Mouse (Mus musculus) heart, embryonic 14.5 days (tissue): ENCODE data around the gene Capn10. TPM values are rescaled to one million over a fixed set of nuclear protein-coding genes. Genes with fewer than 3 reads are reported as not detected.

Experiments
- ATAC-seq: fragments of 200-750 bp; cut with Nextera tagmentation; 2 replicates; pipeline ENCODE4 v1.8.0; 2017; ENCODE audit warnings: low read depth, moderate TSS enrichment; ENCODE audit not compliant: insufficient number of reproducible peaks, insufficient read depth, low FRiP score
- H3K27ac ChIP-seq, 2 experiments: fragments of 200-500 bp in 1 of 2; fragments of 300-500 bp in 1 of 2; sonication (generic) in 1 of 2; replicated peaks in 1 of 2; 2 replicates each; pipeline ENCODE4 v1.5.1; 2012 to 2014; ENCODE audit warnings: low read depth in 2 of 2, low read length in 2 of 2, control low read depth in 1 of 2, mild to moderate bottlenecking in 1 of 2, mixed read lengths in 1 of 2; ENCODE audit not compliant: control insufficient read depth in 1 of 2, insufficient read depth in 1 of 2
- H3K27me3 ChIP-seq: fragments of 300-500 bp; sonication (generic); 2 replicates; pipeline ENCODE4 v1.6.1; 2014; ENCODE audit warnings: mild to moderate bottlenecking, low read length, control low read depth; ENCODE audit not compliant: control insufficient read depth, insufficient read depth
- H3K36me3 ChIP-seq: fragments of 300-500 bp; sonication (generic); 2 replicates; pipeline ENCODE4 v1.6.1; 2014; ENCODE audit warnings: mild to moderate bottlenecking, control low read depth, low read length, mixed read lengths; ENCODE audit not compliant: control insufficient read depth, insufficient read depth
- H3K4me1 ChIP-seq, 2 experiments: fragments of 200-500 bp in 1 of 2; fragments of 300-500 bp in 1 of 2; sonication (generic) in 1 of 2; 2 replicates each; pipeline ENCODE4 v1.6.1; 2012 to 2014; ENCODE audit warnings: low read length in 2 of 2, control low read depth in 1 of 2, mixed read lengths in 1 of 2; ENCODE audit not compliant: control insufficient read depth in 2 of 2, insufficient read depth in 2 of 2
- H3K4me2 ChIP-seq: fragments of 300-500 bp; sonication (generic); 2 replicates; pipeline ENCODE4 v1.6.1; 2014; ENCODE audit warnings: mild to moderate bottlenecking, low read length
- H3K4me3 ChIP-seq, 2 experiments: fragments of 200-500 bp in 1 of 2; fragments of 300-500 bp in 1 of 2; sonication (generic) in 1 of 2; 2 replicates each; pipeline ENCODE4 v1.5.1; 2012 to 2014; ENCODE audit warnings: low read length in 2 of 2, mild to moderate bottlenecking in 2 of 2, control low read depth in 1 of 2, low read depth in 1 of 2, moderate library complexity in 1 of 2; ENCODE audit not compliant: control insufficient read depth in 1 of 2, insufficient read depth in 1 of 2
- H3K9ac ChIP-seq: fragments of 300-500 bp; sonication (generic); 2 replicates; pipeline ENCODE4 v1.6.1; 2014; ENCODE audit warnings: mild to moderate bottlenecking, low read length
- H3K9me3 ChIP-seq: fragments of 300-500 bp; sonication (generic); 2 replicates; pipeline ENCODE4 v1.6.1; 2016; ENCODE audit warnings: low read length, control low read depth; ENCODE audit not compliant: control insufficient read depth
- WGBS: fragments of 180-500 bp; shearing (Covaris S2); extraction: QIAGEN DNeasy Blood & Tissue Kit; methylation state at CpG from one replicate; pipeline ENCODE4 v1.1.7; 2014; 5-methylcytosine and 5-hydroxymethylcytosine counted together
- polyA plus RNA-seq: library from polyadenylated mRNA; unstranded; fragments of >200 nt; fragmentation: Nextera tagmentation; extraction: Ambion mirVana; gene quantifications from 2 replicates; pipeline ENCODE4 v1.2.1, GENCODE M21; 2014

Capn10 gene
- polyA plus RNA-seq, 1 experiment from 2014 or later, result 15.7 TPM

GRCm38 (mm10) chr1:92919775-92920174 is 14.4 kb upstream of the Capn10 start:
- WGBS, result 89% methylated on average over 12 of the region's 12 CpGs
- H3K9me3 ChIP-seq, result no peaks in the 10 kb centered on the region
- no peak for ATAC-seq
- no peaks in the 10 kb centered on the region for H3K27me3 ChIP-seq
- no peak overlapping the region for H3K4me3 ChIP-seq
- peaks cover 61% of the 10 kb centered on the region for H3K36me3 ChIP-seq
- peaks cover 9 to 24% of the 10 kb centered on the region in 2 experiments for H3K4me1 ChIP-seq
- H3K9ac ChIP-seq, result no peak overlapping the region
- no peak overlapping the region for H3K27ac ChIP-seq
- no peak overlapping the region for H3K4me2 ChIP-seq

- Histone ChIP-seq H3K9me3 (no peaks in the 10 kb centered on the region), H3K27ac (peak overlapping the region in 1 of 2 experiments; percentile 21; a peak in 1 of 4 replicates), H3K27me3 (no peaks in the 10 kb centered on the region), H3K4me2 (no peak overlapping the region), H3K9ac (no peak overlapping the region), H3K4me3 (no peak overlapping the region), H3K4me1 (peaks cover 9 to 24% of the 10 kb centered on the region in 2 experiments), H3K36me3 (peaks cover 52% of the 10 kb centered on the region)
- ATAC-seq, result no peak
- WGBS, result 68% methylated on average over 7 of the region's 7 CpGs
Measured at GRCm38 (mm10) chr1:92920474-92921200, 13.5 kb upstream of the Capn10 start.

GRCm38 (mm10) chr1:92921496-92921895 is 12.7 kb upstream of the Capn10 start:
- no peaks in the 10 kb centered on the region for H3K9me3 ChIP-seq
- H3K4me1 ChIP-seq, result peaks cover 9 to 24% of the 10 kb centered on the region in 2 experiments
- no peak for ATAC-seq
- H3K9ac ChIP-seq, result no peak overlapping the region
- peak overlapping the region; percentile 21 to 46; a peak in 3 of 4 replicates for H3K27ac ChIP-seq
- H3K4me2 ChIP-seq, result no peak overlapping the region
- whole genome bisulfite sequencing, result 39% methylated on average over 4 of the region's 4 CpGs
- no peak overlapping the region for H3K4me3 ChIP-seq
- H3K36me3 ChIP-seq, result peaks cover 44% of the 10 kb centered on the region
- no peaks in the 10 kb centered on the region for H3K27me3 ChIP-seq

- 12% methylated on average over 1 of the region's 1 CpGs for WGBS
- H3K4me3 ChIP-seq, result no peak overlapping the region
- no peaks in the 10 kb centered on the region for H3K27me3 ChIP-seq
- H3K9ac ChIP-seq, result no peak overlapping the region
- no peak overlapping the region for H3K4me2 ChIP-seq
- H3K36me3 ChIP-seq, result no peaks in the 10 kb centered on the region
- H3K9me3 ChIP-seq, result peaks cover 5% of the 10 kb centered on the region; the same call in 1 of the 2 replicates
- H3K27ac ChIP-seq, result no peak overlapping the region
- no peak for ATAC-seq
- H3K4me1 ChIP-seq, result peaks cover 3 to 10% of the 10 kb centered on the region in 2 experiments; a peak in 3 of 4 replicates
Measured at GRCm38 (mm10) chr1:92930171-92930706, 3.9 kb upstream of the Capn10 start.

- WGBS, result 71% methylated on average over 4 of the region's 4 CpGs
- H3K4me3 ChIP-seq, result peak overlapping the region; percentile 57 to 73
- H3K36me3 ChIP-seq, result peaks cover 9% of the 10 kb centered on the region
- peak overlapping the region; percentile 78 for H3K9ac ChIP-seq
- peaks cover 5% of the 10 kb centered on the region; the same call in 1 of the 2 replicates for H3K9me3 ChIP-seq
- H3K4me2 ChIP-seq, result peak overlapping the region; percentile 82
- H3K4me1 ChIP-seq, result peaks cover 7 to 21% of the 10 kb centered on the region in 2 experiments
- H3K27ac ChIP-seq, result peak overlapping the region; percentile 85 to 95
- H3K27me3 ChIP-seq, result no peaks in the 10 kb centered on the region
- no peak for ATAC-seq
Measured at GRCm38 (mm10) chr1:92933611-92934010, 565 bp upstream of the Capn10 start.

GRCm38 (mm10) chr1:92935054-92935962 is 1.1 kb downstream of the Capn10 start:
- Histone ChIP-seq H3K4me2 (peak overlapping the region; percentile 82), H3K9ac (peak overlapping the region; percentile 78), H3K27ac (peak overlapping the region in 1 of 2 experiments; percentile 85; a peak in 2 of 4 replicates), H3K27me3 (no peaks in the 10 kb centered on the region), H3K4me1 (peaks cover 7 to 21% of the 10 kb centered on the region in 2 experiments), H3K36me3 (peaks cover 26% of the 10 kb centered on the region), H3K4me3 (peak overlapping the region; percentile 57 to 73), H3K9me3 (peaks cover 5% of the 10 kb centered on the region; the same call in 1 of the 2 replicates)
- WGBS, result 14% methylated on average over 10 of the region's 10 CpGs
- ATAC-seq, result no peak

GRCm38 (mm10) chr1:92935977-92936376 is 1.8 kb downstream of the Capn10 start:
- Histone ChIP-seq H3K9me3 (peaks cover 5% of the 10 kb centered on the region; the same call in 1 of the 2 replicates), H3K36me3 (peaks cover 32% of the 10 kb centered on the region), H3K4me1 (peaks cover 7 to 21% of the 10 kb centered on the region in 2 experiments), H3K9ac (peak overlapping the region; percentile 78; the same call in 1 of the 2 replicates), H3K27ac (no peak overlapping the region), H3K27me3 (no peaks in the 10 kb centered on the region), H3K4me3 (no peak overlapping the region), H3K4me2 (peak overlapping the region; percentile 82)
- ATAC-seq, result no peak
- 35% methylated on average over 2 of the region's 2 CpGs for WGBS
